Mouse (Mus musculus) midbrain, embryonic 14.5 days (tissue): ENCODE data around the gene Gm14409. TPM values are rescaled to one million over a fixed set of nuclear protein-coding genes. Genes with fewer than 3 reads are reported as not detected.
"Not testable (repeated sequence)": the region's sequence is repeated elsewhere in the genome, so short reads cannot be mapped to it uniquely, and the experiment has no call there.

Experiments
- ATAC-seq: fragments of 200-750 bp; cut with Nextera tagmentation; 2 replicates; pipeline ENCODE4 v1.8.0; 2017; ENCODE audit warnings: moderate number of reproducible peaks, moderate library complexity; ENCODE audit not compliant: low FRiP score, low TSS enrichment
- DNase-seq: peaks from one replicate; pipeline ENCODE4 v3.0.0-alpha.2; 2015
- H3K27ac ChIP-seq: fragments of 300-500 bp; sonication (generic); replicated peaks from 2 replicates; pipeline ENCODE4 v1.5.1; 2014; ENCODE audit warnings: mild to moderate bottlenecking, low read depth, low read length, moderate library complexity
- H3K27me3 ChIP-seq: fragments of 300-500 bp; sonication (generic); 2 replicates; pipeline ENCODE4 v1.6.1; 2014; ENCODE audit warnings: low read length, control low read depth, mixed read lengths; ENCODE audit not compliant: control insufficient read depth, insufficient read depth
- H3K36me3 ChIP-seq: fragments of 300-500 bp; sonication (generic); 2 replicates; pipeline ENCODE4 v1.6.1; 2014; ENCODE audit warnings: low read length, control low read depth; ENCODE audit not compliant: control insufficient read depth, insufficient read depth
- H3K4me1 ChIP-seq: fragments of 300-500 bp; sonication (generic); 2 replicates; pipeline ENCODE4 v1.6.1; 2014; ENCODE audit warnings: mild to moderate bottlenecking, antibody characterized with exemption, low read length, control low read depth; ENCODE audit not compliant: control insufficient read depth, insufficient read depth
- H3K4me2 ChIP-seq: fragments of 300-500 bp; sonication (generic); 2 replicates; pipeline ENCODE4 v1.6.1; 2014; ENCODE audit warnings: mild to moderate bottlenecking, low read length, moderate library complexity
- H3K4me3 ChIP-seq: fragments of 300-500 bp; sonication (generic); replicated peaks from 2 replicates; pipeline ENCODE4 v1.5.1; 2014; ENCODE audit warnings: low read depth, low read length
- H3K9ac ChIP-seq: fragments of 300-500 bp; sonication (generic); replicated peaks from 2 replicates; pipeline ENCODE4 v1.6.1; 2014; ENCODE audit warnings: mild to moderate bottlenecking, low read length, moderate library complexity
- H3K9me3 ChIP-seq: fragments of 300-500 bp; sonication (generic); 2 replicates; pipeline ENCODE4 v1.6.1; 2016; ENCODE audit warnings: low read length, control low read depth, mixed read lengths; ENCODE audit not compliant: control insufficient read depth
- WGBS: fragments of 180-500 bp; shearing (Covaris S2); extraction: QIAGEN DNeasy Blood & Tissue Kit; methylation state at CpG from one replicate; pipeline ENCODE4 v1.1.7; 2014; 5-methylcytosine and 5-hydroxymethylcytosine counted together
- polyA plus RNA-seq: library from polyadenylated mRNA; unstranded; fragments of >200 nt; fragmentation: Nextera tagmentation; extraction: Ambion mirVana; gene quantifications from 2 replicates; pipeline ENCODE4 v1.2.1, GENCODE M21; 2014

Gm14409 gene
- not detected in 2 replicates for polyA plus RNA-seq

DNA sequence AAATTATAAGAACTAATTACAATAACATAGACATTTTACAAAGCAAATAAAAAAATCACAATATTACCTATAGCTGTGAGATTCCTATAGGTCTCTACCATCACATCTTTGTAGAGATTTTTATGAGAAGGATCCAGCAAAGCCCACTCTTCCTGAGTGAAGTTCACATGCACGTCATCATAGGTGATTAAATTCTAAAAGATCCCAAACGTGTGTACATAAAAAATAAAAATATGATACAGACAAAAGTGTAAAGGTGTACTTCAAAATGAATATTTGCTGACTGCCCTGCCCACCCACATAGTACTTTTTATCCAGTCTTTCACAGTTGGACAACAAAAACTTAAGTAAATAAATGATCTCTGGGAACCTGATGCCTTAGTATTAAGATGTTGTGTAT is at the start of gene Gm14409:
TSS of gene Gm14409 (minus strand) at position 101 of the 400 bp plus-strand sequence.
- not testable (repeated sequence) for ATAC-seq, H3K4me3 ChIP-seq

GRCm38 (mm10) chr2:177309627-177310026 is 42.8 kb upstream of the Gm14409 start:
- H3K4me3 ChIP-seq, H3K9me3 ChIP-seq, H3K27ac ChIP-seq, H3K9ac ChIP-seq, ATAC-seq, H3K4me1 ChIP-seq, H3K4me2 ChIP-seq, H3K27me3 ChIP-seq, DNase-seq, H3K36me3 ChIP-seq: not testable (repeated sequence)
- 92% methylated on average over 4 of the region's 4 CpGs for WGBS

More for the DNA sequence above, at the start of gene Gm14409:
- not testable (repeated sequence) for H3K9me3 ChIP-seq, H3K4me2 ChIP-seq, H3K27ac ChIP-seq, DNase-seq, H3K9ac ChIP-seq, H3K36me3 ChIP-seq, H3K4me1 ChIP-seq, H3K27me3 ChIP-seq
- WGBS = no CpG with 5 or more reads among the region's 2 CpGs

GRCm38 (mm10) chr2:177304980-177305379 is 38.1 kb upstream of the Gm14409 start:
- not testable (repeated sequence) for H3K27me3 ChIP-seq, H3K4me1 ChIP-seq, DNase-seq, H3K27ac ChIP-seq, H3K4me2 ChIP-seq, ATAC-seq, H3K36me3 ChIP-seq, H3K9me3 ChIP-seq, H3K9ac ChIP-seq, H3K4me3 ChIP-seq
- WGBS = no CpG with 5 or more reads among the region's 2 CpGs

- not testable (repeated sequence) for H3K9ac ChIP-seq, H3K4me1 ChIP-seq, H3K4me3 ChIP-seq, H3K27ac ChIP-seq, H3K9me3 ChIP-seq, ATAC-seq, DNase-seq, H3K27me3 ChIP-seq, H3K36me3 ChIP-seq, H3K4me2 ChIP-seq
- whole genome bisulfite sequencing = 23% methylated on average over 3 of the region's 3 CpGs
These were observed 16.9 kb upstream of the Gm14409 start for GRCm38 (mm10) chr2:177283701-177284100.

- H3K27ac ChIP-seq, DNase-seq, H3K4me1 ChIP-seq, H3K9me3 ChIP-seq, H3K27me3 ChIP-seq, H3K9ac ChIP-seq, ATAC-seq, H3K4me2 ChIP-seq, H3K36me3 ChIP-seq, H3K4me3 ChIP-seq: not testable (repeated sequence)
- 77% methylated on average over 2 of the region's 2 CpGs for WGBS
These were observed 10.9 kb upstream of the Gm14409 start for GRCm38 (mm10) chr2:177277754-177278153.

DNA sequence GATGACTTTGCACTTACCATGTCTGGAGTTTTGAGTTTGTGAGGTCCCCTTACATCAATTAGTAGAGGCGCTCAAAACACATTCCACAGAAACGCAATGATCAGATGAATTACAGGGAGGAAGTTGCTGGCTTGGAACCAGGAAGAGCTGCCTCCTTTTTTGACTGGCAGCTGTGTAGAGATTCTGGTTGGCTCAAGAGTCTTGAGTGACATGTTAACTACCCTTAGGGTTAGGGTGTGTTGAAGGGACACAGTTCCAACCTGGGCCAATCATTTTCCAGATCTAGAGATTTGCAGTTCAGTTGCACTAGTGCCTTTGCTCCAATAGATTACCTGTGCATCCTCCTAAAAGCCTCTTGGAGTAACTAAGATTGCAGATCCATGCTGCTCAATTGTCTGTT is 5.4 kb upstream of the Gm14409 start:
- H3K4me2 ChIP-seq = not testable (repeated sequence)

GRCm38 (mm10) chr2:177247449-177247848 is 19.4 kb downstream of the Gm14409 start:
- not testable (repeated sequence) for H3K36me3 ChIP-seq, H3K9me3 ChIP-seq, H3K4me3 ChIP-seq, H3K9ac ChIP-seq, ATAC-seq, H3K4me1 ChIP-seq, DNase-seq, H3K27ac ChIP-seq, H3K27me3 ChIP-seq, H3K4me2 ChIP-seq
- WGBS = 82% methylated on average over 2 of the region's 2 CpGs

More for the DNA sequence above, 5.4 kb upstream of the Gm14409 start:
- not testable (repeated sequence) for H3K4me3 ChIP-seq, H3K36me3 ChIP-seq, ATAC-seq, DNase-seq, H3K9me3 ChIP-seq, H3K4me1 ChIP-seq, H3K27ac ChIP-seq, H3K9ac ChIP-seq, H3K27me3 ChIP-seq
- 79% methylated on average over 2 of the region's 2 CpGs for WGBS

GRCm38 (mm10) chr2:177230461-177230860 is 36.4 kb downstream of the Gm14409 start:
- H3K4me2 ChIP-seq, ATAC-seq, H3K9me3 ChIP-seq, H3K4me3 ChIP-seq, H3K9ac ChIP-seq, H3K27me3 ChIP-seq, H3K36me3 ChIP-seq, DNase-seq, H3K27ac ChIP-seq, H3K4me1 ChIP-seq: not testable (repeated sequence)
- WGBS = 35% methylated on average over 2 of the region's 2 CpGs
